Mouse (Mus musculus): ENCODE results near the gene Olfr1247.
"Not testable (repeated sequence)": the region's sequence is repeated elsewhere in the genome, so short reads cannot be mapped to it uniquely, and the experiment has no call there.

Olfr1247 gene

DNA sequence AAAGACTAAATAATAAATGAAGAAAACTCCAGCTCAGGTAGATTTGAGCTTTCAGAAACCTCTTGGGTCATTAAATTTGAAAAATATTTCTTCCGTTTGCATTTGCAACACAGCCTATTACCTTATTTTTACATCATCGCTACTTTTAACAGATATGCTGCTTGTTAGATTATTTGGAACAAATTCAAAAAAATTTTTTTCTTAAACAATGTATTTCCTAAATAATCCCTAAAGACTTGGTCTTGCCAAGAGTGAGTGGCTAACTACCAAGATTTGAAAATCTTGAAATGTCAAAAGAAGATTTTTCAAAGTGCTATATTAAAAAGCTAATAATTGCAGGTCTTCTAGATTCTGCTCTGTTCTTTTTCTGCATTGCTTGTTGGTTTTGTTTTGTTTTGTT is at the start of gene Olfr1247:
Olfr1247 (minus strand) TSS at position 101 of the 400 bp plus-strand sequence.
- no peak for DNase-seq

DNA sequence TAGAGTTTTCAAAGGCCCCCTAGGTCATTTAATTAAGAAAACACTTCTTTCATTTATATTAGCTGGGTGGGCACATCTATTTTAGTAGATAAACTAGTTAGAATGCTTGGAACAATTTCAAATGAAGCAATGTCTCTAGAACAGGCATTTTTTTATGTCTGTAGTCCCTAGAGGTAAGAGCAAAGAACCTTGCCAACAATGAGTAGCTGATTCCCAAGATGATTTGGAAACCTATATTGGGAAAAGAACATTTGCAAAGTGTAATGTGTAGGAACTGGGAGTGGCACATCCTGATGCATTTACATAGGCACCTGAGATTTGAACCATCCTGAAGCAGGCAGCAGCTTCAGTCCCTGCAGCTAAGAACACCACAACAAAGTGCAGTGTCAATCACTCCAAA is 47.4 kb upstream of the Olfr1247 start, which contains the start of gene Olfr1250:
Olfr1250 (minus strand) TSS at position 101 of the 400 bp plus-strand sequence.
- DNase-seq: no peak

DNA sequence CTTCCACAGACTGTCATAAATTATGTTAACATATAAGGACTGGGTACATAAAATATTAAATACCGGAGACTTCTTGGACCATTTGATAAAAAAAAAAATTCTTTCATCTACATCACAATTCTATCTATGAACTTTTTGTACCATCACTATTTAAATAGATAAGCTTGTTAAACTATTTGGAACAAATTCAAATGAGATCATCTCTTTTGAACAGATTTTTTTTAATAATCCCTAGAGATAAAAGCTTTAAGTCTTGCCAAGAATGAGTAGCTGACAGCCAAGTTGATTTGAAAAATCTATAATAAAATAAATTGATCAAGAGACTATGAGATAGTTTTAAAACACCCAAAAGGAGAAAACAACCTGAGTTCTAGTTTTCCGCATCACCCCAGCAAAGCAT is 21.0 kb upstream of the Olfr1247 start, which contains the start of gene Olfr1249:
Olfr1249 (minus strand) TSS at position 101 of the 400 bp plus-strand sequence.
- no peak for DNase-seq

DNA sequence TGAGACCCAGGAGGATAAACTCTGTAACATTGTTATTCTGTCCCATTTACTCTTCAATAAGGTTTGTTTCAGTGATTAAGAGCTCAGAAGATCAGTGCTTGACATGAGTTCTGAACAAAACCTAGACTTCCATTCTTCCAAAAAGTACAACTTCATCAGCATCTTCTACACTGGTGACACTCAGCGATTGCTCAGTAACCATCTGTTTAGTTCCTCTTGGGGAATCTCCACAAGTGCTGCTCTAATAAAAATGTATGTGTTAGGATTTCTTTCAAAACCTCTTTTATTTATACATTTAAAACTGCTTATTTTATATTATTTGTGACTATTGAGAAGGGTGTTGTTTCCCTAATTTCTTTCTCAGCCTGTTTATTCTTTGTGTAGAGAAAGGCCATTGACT is 4.2 kb upstream of the Olfr1247 start, which contains the start of gene Olfr1248:
Olfr1248 (minus strand) TSS at position 101 of the 400 bp plus-strand sequence.
- not testable (repeated sequence) for DNase-seq

DNA sequence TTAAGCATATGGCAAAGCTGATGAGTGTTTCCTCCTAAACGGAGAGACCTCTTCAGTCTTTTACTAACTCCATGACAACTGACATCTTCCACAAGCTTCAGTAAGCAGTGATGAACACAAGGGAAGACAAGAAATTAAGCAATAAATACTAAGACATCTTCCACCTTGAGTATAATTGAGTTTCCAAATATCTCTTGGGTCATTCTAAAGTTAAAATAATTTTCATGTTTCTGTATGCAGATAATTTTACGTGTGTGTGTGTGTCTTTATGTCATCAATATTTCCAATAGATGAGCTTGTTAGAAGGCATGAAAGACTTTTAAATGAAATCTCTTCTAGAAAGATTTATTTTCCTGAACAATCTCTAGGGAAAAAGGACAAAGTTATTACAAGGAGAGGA is 20.9 kb downstream of the Olfr1247 start, which contains the start of gene Olfr1246:
Olfr1246 (minus strand) TSS at position 101 of the 400 bp plus-strand sequence.
- no peak for DNase-seq

DNA sequence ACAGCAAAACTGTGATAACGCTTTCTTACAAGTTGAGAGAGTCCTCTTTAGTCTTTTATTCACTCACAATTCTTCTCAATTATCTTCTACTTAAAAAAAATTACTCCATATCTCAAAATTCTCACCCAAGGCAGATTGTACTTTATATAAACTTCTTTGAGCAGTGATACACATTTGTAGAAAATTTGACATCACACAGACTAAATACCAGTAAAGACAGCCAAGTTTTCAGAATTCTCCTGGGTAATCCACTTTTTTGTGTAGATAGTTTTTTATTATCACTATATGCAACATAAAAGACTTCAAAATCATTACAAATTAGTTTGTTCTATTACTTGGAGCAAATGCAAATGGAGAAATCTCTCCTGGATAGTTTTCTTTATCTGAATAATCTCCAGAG is 35.6 kb downstream of the Olfr1247 start, which contains the start of gene Olfr1245:
Olfr1245 (minus strand) TSS at position 101 of the 400 bp plus-strand sequence.
- no peak for DNase-seq

DNA sequence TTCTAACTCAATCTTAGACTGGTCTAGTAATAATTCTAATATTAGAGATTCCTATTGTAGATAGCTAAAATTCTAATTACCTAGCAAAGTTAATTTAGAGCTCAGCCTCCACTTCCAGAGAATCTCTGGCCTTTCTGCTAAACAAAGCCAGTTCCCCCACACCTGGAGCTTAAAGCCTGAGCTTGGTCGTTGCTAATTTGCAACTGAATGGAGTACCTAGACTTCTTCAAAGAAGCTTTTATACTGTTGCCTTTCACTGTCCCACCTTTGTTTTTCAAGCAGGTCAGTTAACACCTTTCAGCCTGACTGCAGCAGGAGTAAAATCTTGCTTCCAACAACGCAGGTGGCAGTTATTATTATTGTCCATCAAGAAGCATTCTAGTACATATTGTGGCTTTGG is 51.2 kb downstream of the Olfr1247 start:
- not testable (repeated sequence) for DNase-seq

All from right cerebral cortex, postnatal 4 days (tissue).